Mouse (Mus musculus): Measurements from ENCODE around the gene Fam193b.

Gene Fam193b

GRCm38 (mm10) chr13:55527834-55528772, 42.8 kb downstream of the Fam193b start:
- DNase-seq (ENCODE audit: low read depth, low spot score): no peak

- DNase-seq (ENCODE audit: low read depth, low spot score): no peak
These were observed 43.7 kb downstream of the Fam193b start for GRCm38 (mm10) chr13:55527212-55527611.

GRCm38 (mm10) chr13:55525733-55526553, 45.0 kb downstream of the Fam193b start:
- no peak for DNase-seq (ENCODE audit: low read depth, low spot score)

- DNase-seq (ENCODE audit: low read depth, low spot score): no peak
These were observed 46.8 kb downstream of the Fam193b start for GRCm38 (mm10) chr13:55523951-55524600.

- DNase-seq (ENCODE audit: low read depth, low spot score): no peak
These were observed 47.6 kb downstream of the Fam193b start for GRCm38 (mm10) chr13:55523278-55523677.

GRCm38 (mm10) chr13:55522730-55523129, 48.2 kb downstream of the Fam193b start:
- DNase-seq (ENCODE audit: low read depth, low spot score): no peak

GRCm38 (mm10) chr13:55519606-55520005, 51.3 kb downstream of the Fam193b start:
- no peak for DNase-seq (ENCODE audit: low read depth, low spot score)

GRCm38 (mm10) chr13:55516955-55517354, 54.0 kb downstream of the Fam193b start:
- peak; percentile 76 for DNase-seq (ENCODE audit: low read depth, low spot score)

GRCm38 (mm10) chr13:55513828-55514227, 57.1 kb downstream of the Fam193b start:
- DNase-seq (ENCODE audit: low read depth, low spot score): no peak

- DNase-seq (ENCODE audit: low read depth, low spot score): no peak
These were observed 57.7 kb downstream of the Fam193b start, which contains the start of gene Pdlim7 for GRCm38 (mm10) chr13:55513111-55513748. Gene Pdlim7, minus strand, starts transcription at chr13:55513676.

- no peak for DNase-seq (ENCODE audit: low read depth, low spot score)
These were observed 58.4 kb downstream of the Fam193b start for GRCm38 (mm10) chr13:55512379-55513031.

GRCm38 (mm10) chr13:55511492-55511861, 59.4 kb downstream of the Fam193b start:
- DNase-seq (ENCODE audit: low read depth, low spot score): no peak

GRCm38 (mm10) chr13:55510668-55511491, 60.0 kb downstream of the Fam193b start:
- DNase-seq (ENCODE audit: low read depth, low spot score): no peak

GRCm38 (mm10) chr13:55510332-55510667, 60.6 kb downstream of the Fam193b start:
- no peak for DNase-seq (ENCODE audit: low read depth, low spot score)

GRCm38 (mm10) chr13:55508531-55508930, 62.4 kb downstream of the Fam193b start:
- DNase-seq (ENCODE audit: low read depth, low spot score): no peak

GRCm38 (mm10) chr13:55507877-55508276, 63.0 kb downstream of the Fam193b start:
- no peak for DNase-seq (ENCODE audit: low read depth, low spot score)

- DNase-seq (ENCODE audit: low read depth, low spot score): no peak
These were observed 64.2 kb downstream of the Fam193b start for GRCm38 (mm10) chr13:55506697-55507096.

GRCm38 (mm10) chr13:55505810-55506209, 65.1 kb downstream of the Fam193b start:
- no peak for DNase-seq (ENCODE audit: low read depth, low spot score)

GRCm38 (mm10) chr13:55504390-55504789, 66.5 kb downstream of the Fam193b start:
- DNase-seq (ENCODE audit: low read depth, low spot score): no peak

- DNase-seq (ENCODE audit: low read depth, low spot score): no peak
These were observed 68.5 kb downstream of the Fam193b start for GRCm38 (mm10) chr13:55502405-55502804.

Measured in telencephalon, adult 2 months (tissue).